Mouse (Mus musculus): Measurements from ENCODE around the gene Smad3. TPM values are rescaled to one million over a fixed set of nuclear protein-coding genes. Genes with fewer than 3 reads are reported as not detected.

Smad3 gene
- polyA plus RNA-seq, 1 experiment from 2014 or later: 5.3 TPM

DNA sequence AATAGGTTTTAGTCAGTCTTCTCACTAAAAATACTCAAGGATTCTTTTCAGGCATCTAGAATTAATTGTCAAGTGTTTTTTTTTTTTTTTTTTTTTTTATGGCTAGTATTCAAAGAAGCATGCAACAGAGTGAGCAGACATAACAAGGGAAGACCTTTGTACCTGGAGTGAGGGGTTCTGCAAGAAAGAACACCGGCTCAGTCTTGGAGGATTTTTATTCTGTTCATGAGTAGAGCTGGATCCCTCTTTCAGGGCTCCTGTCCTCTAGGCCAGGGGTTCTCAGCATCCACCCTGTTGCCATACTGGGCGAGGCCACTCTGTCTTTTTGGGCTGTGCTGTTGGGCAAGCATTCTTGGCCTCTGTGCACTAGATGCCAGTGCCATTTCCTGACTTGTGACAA is 148.0 kb downstream of the Smad3 start:
- Histone ChIP-seq H3K9ac (ENCODE audit: low read length) (no peak overlapping the region), H3K4me1 (replicated peaks; ENCODE audit: control insufficient read depth, insufficient read depth) (0 out of 2 replicates have a peak, but pooled peaks cover 3% of the 10 kb centered on the region), H3K4me3 (ENCODE audit: low read depth, low read length) (no peak overlapping the region), H3K4me2 (replicated peaks; ENCODE audit: low read depth) (no peak overlapping the region), H3K27me3 (ENCODE audit: control insufficient read depth, insufficient read depth, low read length) (no peaks in the 10 kb centered on the region), H3K27ac (replicated peaks) (no peak overlapping the region), H3K36me3 (ENCODE audit: control insufficient read depth, insufficient read depth, low read length) (no peaks in the 10 kb centered on the region), H3K9me3 (ENCODE audit: control insufficient read depth, low read length) (no peaks in the 10 kb centered on the region)
- DNase-seq (ENCODE audit: low spot score): no peak
- TF ChIP-seq CTCF (IDR thresholded peaks at IDR 0.05; ENCODE audit: low read depth) (no peak), EP300 (optimal IDR thresholded peaks at IDR 0.05) (no peak)
- no peak for ATAC-seq (ENCODE audit: low FRiP score, low TSS enrichment)
- WGBS: 92% methylated on average over 2 of the region's 2 CpGs

DNA sequence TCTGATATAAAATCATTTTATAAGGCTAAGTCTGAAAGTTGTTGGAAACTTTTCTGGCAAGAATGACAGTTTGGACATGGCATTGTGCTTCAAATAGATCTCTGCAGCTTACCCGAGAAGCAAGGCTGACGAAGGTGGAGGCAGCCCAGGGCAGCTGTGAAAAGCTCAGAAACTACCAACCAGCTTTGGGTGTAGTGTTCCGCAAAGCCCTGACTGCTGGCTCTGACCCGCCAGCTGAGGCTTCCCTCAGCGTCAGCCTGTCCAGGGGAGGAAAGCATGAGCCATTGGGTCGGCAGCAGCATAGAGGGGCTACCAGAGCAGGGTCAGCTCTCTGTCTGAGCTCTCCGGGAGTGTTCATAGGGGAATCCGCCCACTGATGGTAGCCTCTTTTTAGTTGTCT is 148.5 kb downstream of the Smad3 start:
- TF ChIP-seq CTCF (IDR thresholded peaks at IDR 0.05; ENCODE audit: low read depth) (no peak), EP300 (optimal IDR thresholded peaks at IDR 0.05) (no peak)
- Histone ChIP-seq H3K4me3 (ENCODE audit: low read depth, low read length) (no peak overlapping the region), H3K4me2 (replicated peaks; ENCODE audit: low read depth) (no peak overlapping the region), H3K27ac (replicated peaks) (no peak overlapping the region), H3K9ac (ENCODE audit: low read length) (no peak overlapping the region), H3K27me3 (ENCODE audit: control insufficient read depth, insufficient read depth, low read length) (no peaks in the 10 kb centered on the region), H3K4me1 (replicated peaks; ENCODE audit: control insufficient read depth, insufficient read depth) (0 out of 2 replicates have a peak, but pooled peaks cover 3% of the 10 kb centered on the region), H3K9me3 (ENCODE audit: control insufficient read depth, low read length) (no peaks in the 10 kb centered on the region), H3K36me3 (ENCODE audit: control insufficient read depth, insufficient read depth, low read length) (no peaks in the 10 kb centered on the region)
- WGBS: 74% methylated on average over 8 of the region's 8 CpGs
- ATAC-seq (ENCODE audit: low FRiP score, low TSS enrichment) (no peak), DNase-seq (ENCODE audit: low spot score) (no peak)

DNA sequence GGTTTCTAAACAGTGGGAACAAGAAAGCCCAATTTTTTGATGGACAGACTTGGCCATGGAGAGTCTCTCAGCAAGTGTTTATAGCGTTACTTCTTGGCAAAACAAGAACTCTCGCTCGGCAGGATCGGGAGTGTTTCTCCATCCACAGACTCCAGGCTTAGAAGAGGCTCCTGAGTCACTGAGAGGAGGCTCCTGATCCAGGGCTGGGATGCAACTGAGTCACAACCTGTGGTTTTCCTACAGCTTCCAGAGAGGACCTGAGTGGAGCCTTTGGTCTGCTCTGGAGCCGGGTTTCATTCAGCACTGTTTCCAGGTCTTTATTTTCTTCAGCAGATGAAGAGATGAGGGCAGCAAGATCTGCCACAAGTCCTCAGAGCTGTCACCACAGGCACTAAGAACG is 149.8 kb downstream of the Smad3 start:
- Histone ChIP-seq H3K27ac (replicated peaks) (no peak overlapping the region), H3K4me1 (replicated peaks; ENCODE audit: control insufficient read depth, insufficient read depth) (no peaks in the 10 kb centered on the region), H3K9ac (ENCODE audit: low read length) (no peak overlapping the region), H3K9me3 (ENCODE audit: control insufficient read depth, low read length) (no peaks in the 10 kb centered on the region), H3K27me3 (ENCODE audit: control insufficient read depth, insufficient read depth, low read length) (no peaks in the 10 kb centered on the region), H3K36me3 (ENCODE audit: control insufficient read depth, insufficient read depth, low read length) (no peaks in the 10 kb centered on the region), H3K4me2 (replicated peaks; ENCODE audit: low read depth) (no peak overlapping the region), H3K4me3 (ENCODE audit: low read depth, low read length) (no peak overlapping the region)
- WGBS: 68% methylated on average over 6 of the region's 6 CpGs
- TF ChIP-seq CTCF (IDR thresholded peaks at IDR 0.05; ENCODE audit: low read depth) (no peak), EP300 (optimal IDR thresholded peaks at IDR 0.05) (no peak)
- ATAC-seq (ENCODE audit: low FRiP score, low TSS enrichment) (no peak), DNase-seq (ENCODE audit: low spot score) (no peak)

DNA sequence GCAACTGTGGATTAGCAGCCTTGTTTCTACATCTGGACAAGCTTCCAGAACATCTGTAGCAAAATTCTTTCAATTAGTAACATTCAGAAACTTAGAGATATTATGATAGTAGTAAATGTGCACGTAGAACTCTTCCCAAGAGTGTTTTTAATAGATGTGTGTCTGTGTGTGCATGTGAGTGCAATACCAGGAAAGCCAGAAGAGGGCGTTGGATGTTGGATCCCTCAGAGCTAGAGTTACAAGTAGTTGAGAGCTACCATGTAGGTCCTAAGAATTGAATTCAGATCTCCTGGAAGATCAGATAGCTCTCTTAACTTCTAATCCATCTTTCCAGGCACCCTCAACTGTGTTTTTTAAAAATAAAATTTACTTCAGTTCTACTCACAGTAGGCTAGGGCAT is 151.2 kb downstream of the Smad3 start:
- TF ChIP-seq CTCF (IDR thresholded peaks at IDR 0.05; ENCODE audit: low read depth): peak; percentile 49
- TF ChIP-seq EP300 (optimal IDR thresholded peaks at IDR 0.05): no peak
- H3K27me3 ChIP-seq (ENCODE audit: control insufficient read depth, insufficient read depth, low read length): no peaks in the 10 kb centered on the region
- 74% methylated on average over 2 of the region's 2 CpGs for WGBS
- no peak overlapping the region for H3K27ac ChIP-seq (replicated peaks)
- H3K4me2 ChIP-seq (replicated peaks; ENCODE audit: low read depth): no peak overlapping the region
- no peak for ATAC-seq (ENCODE audit: low FRiP score, low TSS enrichment)
- no peaks in the 10 kb centered on the region for H3K36me3 ChIP-seq (ENCODE audit: control insufficient read depth, insufficient read depth, low read length)
- DNase-seq (ENCODE audit: low spot score): no peak
- H3K4me1 ChIP-seq (replicated peaks; ENCODE audit: control insufficient read depth, insufficient read depth): peaks cover 2% of the 10 kb centered on the region; the same call in 1 of the 2 replicates
- H3K4me3 ChIP-seq (ENCODE audit: low read depth, low read length): no peak overlapping the region
- H3K9ac ChIP-seq (ENCODE audit: low read length): no peak overlapping the region
- H3K9me3 ChIP-seq (ENCODE audit: control insufficient read depth, low read length): no peaks in the 10 kb centered on the region

DNA sequence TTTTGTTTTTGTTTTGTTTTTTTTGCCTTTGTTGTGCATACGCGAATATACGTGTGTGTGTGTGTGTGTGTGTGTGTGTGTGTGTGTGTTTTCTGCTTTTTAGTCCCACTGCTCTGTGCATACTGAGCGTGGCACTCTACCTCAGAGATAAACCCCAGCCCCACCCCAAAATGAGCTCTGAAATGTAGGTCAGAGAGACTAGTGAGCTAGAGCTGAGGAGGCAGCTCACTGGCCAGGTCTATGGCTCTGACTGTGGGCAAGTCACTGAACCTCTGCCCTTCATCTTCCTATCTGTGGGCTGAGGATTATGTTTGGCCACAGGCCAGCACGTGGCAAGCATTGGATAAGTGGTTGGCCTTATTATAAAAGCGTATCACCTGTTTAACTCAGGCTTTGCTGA is 153.9 kb downstream of the Smad3 start:
- Histone ChIP-seq H3K4me3 (ENCODE audit: low read depth, low read length) (peak overlapping the region; percentile 79; the same call in 1 of the 2 replicates), H3K27ac (replicated peaks) (no peak overlapping the region), H3K9me3 (ENCODE audit: control insufficient read depth, low read length) (no peaks in the 10 kb centered on the region), H3K4me1 (replicated peaks; ENCODE audit: control insufficient read depth, insufficient read depth) (peaks cover 2% of the 10 kb centered on the region; the same call in 1 of the 2 replicates), H3K4me2 (replicated peaks; ENCODE audit: low read depth) (no peak overlapping the region; the same call in 1 of the 2 replicates), H3K9ac (ENCODE audit: low read length) (no peak overlapping the region), H3K27me3 (ENCODE audit: control insufficient read depth, insufficient read depth, low read length) (no peaks in the 10 kb centered on the region), H3K36me3 (ENCODE audit: control insufficient read depth, insufficient read depth, low read length) (no peaks in the 10 kb centered on the region)
- ATAC-seq (ENCODE audit: low FRiP score, low TSS enrichment) (peak; percentile 53; the same call in 1 of the 2 replicates), DNase-seq (ENCODE audit: low spot score) (peak; percentile 48)
- TF ChIP-seq EP300 (optimal IDR thresholded peaks at IDR 0.05) (no peak), CTCF (IDR thresholded peaks at IDR 0.05; ENCODE audit: low read depth) (no peak)
- 53% methylated on average over 6 of the region's 6 CpGs for WGBS

DNA sequence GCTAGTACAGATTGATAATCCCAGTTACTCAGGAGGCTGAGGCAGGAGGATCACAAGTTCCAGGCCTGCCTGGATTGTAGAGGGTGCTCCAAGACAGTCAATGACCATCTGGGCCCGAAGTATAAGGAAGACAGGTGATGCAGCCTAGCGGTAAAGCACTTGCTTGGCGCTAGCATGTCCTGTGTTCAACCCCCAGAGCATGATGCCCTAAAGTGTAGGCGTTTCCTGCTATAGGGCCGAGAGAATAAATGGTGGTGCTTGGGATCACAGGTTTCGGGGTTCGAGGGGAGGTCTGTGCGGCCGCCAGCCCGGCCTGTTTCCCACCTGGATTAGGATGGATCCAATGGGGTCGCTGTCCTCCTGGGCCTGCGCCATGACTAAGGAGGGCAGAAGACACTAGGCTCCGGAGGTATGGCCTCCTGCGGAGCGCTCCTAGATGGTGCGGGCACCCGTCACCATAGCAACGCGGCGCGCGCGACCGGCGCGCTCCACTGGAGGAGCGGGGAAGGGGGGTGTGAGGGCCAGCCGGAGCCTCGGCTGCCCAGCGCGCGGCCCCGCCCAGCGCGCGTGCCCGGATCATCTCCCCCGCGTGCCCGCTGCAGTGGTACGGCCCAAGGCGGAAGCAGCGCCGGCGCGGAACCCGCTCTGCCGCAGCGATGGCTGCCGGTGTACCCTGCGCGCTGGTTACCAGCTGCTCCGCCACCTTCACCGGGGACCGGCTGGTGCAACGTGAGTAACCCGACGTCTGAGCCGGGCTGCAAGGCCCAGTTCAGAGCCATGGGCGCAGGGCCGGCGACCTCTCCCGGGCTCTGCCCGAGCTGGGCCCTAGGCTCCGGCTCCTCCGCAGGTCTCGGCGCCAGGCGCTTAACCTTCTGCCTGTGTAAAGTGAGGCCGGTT is 155.5 kb downstream of the Smad3 start, which contains the start of the genes Iqch and Aagab:
Iqch (minus strand) TSS at position 451 of the 897 bp plus-strand sequence.
Aagab (plus strand) TSS at position 618 of the 897 bp plus-strand sequence.
- H3K9ac ChIP-seq (ENCODE audit: low read length): peak within 1 kb of the TSS; percentile 78
- DNase-seq (ENCODE audit: low spot score): peak; percentile 98

More for the DNA sequence above, 155.5 kb downstream of the Smad3 start, which contains the start of the genes Iqch and Aagab:
- H3K27ac ChIP-seq (replicated peaks): peak within 1 kb of the TSS; percentile 45
- peaks cover 2% of the 10 kb centered on the region; the same call in 1 of the 2 replicates for H3K4me1 ChIP-seq (replicated peaks; ENCODE audit: control insufficient read depth, insufficient read depth)
- H3K27me3 ChIP-seq (ENCODE audit: control insufficient read depth, insufficient read depth, low read length): no peaks in the 10 kb centered on the region
- no peaks in the 10 kb centered on the region for H3K9me3 ChIP-seq (ENCODE audit: control insufficient read depth, low read length)
- TF ChIP-seq EP300 (optimal IDR thresholded peaks at IDR 0.05): no peak
- no peak for TF ChIP-seq CTCF (IDR thresholded peaks at IDR 0.05; ENCODE audit: low read depth)
- WGBS: 1% methylated on average over 65 of the region's 70 CpGs
- H3K36me3 ChIP-seq (ENCODE audit: control insufficient read depth, insufficient read depth, low read length): no peaks in the 10 kb centered on the region
- ATAC-seq (ENCODE audit: low FRiP score, low TSS enrichment): peak; percentile 99
- H3K4me2 ChIP-seq (replicated peaks; ENCODE audit: low read depth): peak within 1 kb of the TSS; percentile 60
- peak within 1 kb of the TSS; percentile 79 for H3K4me3 ChIP-seq (ENCODE audit: low read depth, low read length)

Other genes starting within 250 kb of the Smad3 start
- 0.06 TPM in 1 of 2 replicates, not detected in the other for gene Iqch, start 155.5 kb downstream of the Smad3 start, polyA plus RNA-seq (2015; fragmentation: Nextera tagmentation; extraction: Ambion mirVana)
- gene Aagab, start 155.3 kb downstream of the Smad3 start, polyA plus RNA-seq (2015; fragmentation: Nextera tagmentation; extraction: Ambion mirVana): 26.8 and 27.6 TPM in 2 replicates

Data from stomach, postnatal 0 days (tissue).